Mouse (Mus musculus): ENCODE results near the gene Magi2.

GRCm38 (mm10) chr5:20074867-20075266 lies 848.0 kb downstream of the Magi2 start:
- TF ChIP-seq CTCF (IDR thresholded peaks at IDR 0.05; ENCODE audit: extremely low read depth, insufficient read depth, low read length) (no peak), POLR2A (IDR thresholded peaks at IDR 0.05; ENCODE audit: extremely low read depth, insufficient read depth, low read length) (no peak)
